Mouse (Mus musculus): ENCODE measurements around the gene Tspan14. TPM values are rescaled to one million over a fixed set of nuclear protein-coding genes. Genes with fewer than 3 reads are reported as not detected.

Gene Tspan14
- polyA plus RNA-seq, 1 experiment from 2014 or later = 77.3 TPM

DNA sequence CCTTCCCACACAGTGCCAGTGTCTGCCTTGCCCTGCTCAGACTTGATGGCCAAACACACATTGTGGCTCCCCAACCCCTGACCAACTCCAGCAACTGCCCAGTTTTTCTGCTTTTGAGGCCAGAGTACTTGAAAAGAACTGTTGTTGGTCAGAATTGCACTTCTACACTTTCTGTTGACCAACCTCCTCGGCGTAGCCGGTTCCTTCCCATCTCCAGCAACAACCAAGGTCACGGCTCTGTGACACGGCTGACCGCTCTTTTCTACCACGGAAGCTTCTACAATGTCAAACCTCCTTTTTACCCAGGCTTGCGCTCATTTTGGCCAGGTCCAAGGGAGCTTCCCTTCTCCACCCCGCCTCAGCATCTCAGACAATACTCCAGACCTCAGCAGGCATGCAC is 34.4 kb downstream of the Tspan14 start:
- Histone ChIP-seq H3K4me1 (ENCODE audit: insufficient read depth, low read depth, low read length) (peaks cover 41% of the 10 kb centered on the region; the same call in 1 of the 2 replicates), H3K4me2 (replicated peaks; ENCODE audit: low read depth, low read length) (no peak overlapping the region), H3K27me3 (replicated peaks; ENCODE audit: insufficient read depth, low read length) (no peaks in the 10 kb centered on the region), H3K9ac (replicated peaks; ENCODE audit: low read depth) (no peak overlapping the region), H3K27ac (ENCODE audit: low read length) (peak overlapping the region; percentile 62), H3K36me3 (ENCODE audit: insufficient read depth, low read length) (no peaks in the 10 kb centered on the region), H3K9me3 (ENCODE audit: low read length) (no peaks in the 10 kb centered on the region), H3K4me3 (ENCODE audit: low read depth, low read length) (no peak overlapping the region)
- 66% methylated on average over 9 of the region's 9 CpGs for WGBS
- TF ChIP-seq EP300 (IDR thresholded peaks at IDR 0.05) (no peak), CTCF (IDR thresholded peaks at IDR 0.05) (no peak)
- no peak for DNase-seq (ENCODE audit: low spot score)
- ATAC-seq = no peak

DNA sequence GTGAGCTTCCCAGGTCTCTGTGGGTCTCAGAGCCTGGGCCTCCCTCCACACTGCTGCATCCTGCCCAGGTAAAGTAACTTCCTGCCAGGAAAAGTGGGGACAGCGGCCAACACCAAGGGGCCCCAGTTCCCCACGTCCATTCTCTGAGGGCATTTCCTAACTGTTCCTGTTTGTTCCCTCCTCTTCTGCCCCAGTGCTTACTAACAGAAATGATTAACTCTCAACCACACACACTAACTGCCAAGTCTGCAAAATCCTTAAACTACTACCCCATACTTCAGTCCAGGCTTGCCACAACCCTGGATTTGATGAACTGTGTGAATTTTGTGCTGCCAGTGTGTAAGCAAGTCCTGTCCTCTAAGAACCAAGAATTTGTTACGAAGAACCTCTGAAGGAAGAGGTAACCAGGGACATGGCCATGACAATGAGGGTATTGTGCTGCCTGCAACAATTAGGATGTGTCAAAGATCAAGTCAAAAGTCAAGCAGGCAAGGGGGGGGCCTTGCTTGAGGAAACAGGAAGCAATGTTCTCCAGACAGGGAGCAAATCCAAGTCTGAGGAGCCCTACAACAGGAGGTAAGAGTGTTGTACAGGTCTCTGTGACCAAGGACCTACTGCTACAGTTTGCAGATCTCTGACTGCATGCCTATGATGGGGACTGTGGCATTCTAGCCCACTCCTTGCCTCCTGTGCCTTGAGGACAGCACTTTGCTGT is 35.3 kb downstream of the Tspan14 start:
- DNase-seq (ENCODE audit: low spot score) (peak; percentile 55), ATAC-seq (peak; percentile 37)
- Histone ChIP-seq H3K4me3 (ENCODE audit: low read depth, low read length) (no peak overlapping the region), H3K4me2 (replicated peaks; ENCODE audit: low read depth, low read length) (no peak overlapping the region), H3K27ac (ENCODE audit: low read length) (peak overlapping the region; percentile 62), H3K27me3 (replicated peaks; ENCODE audit: insufficient read depth, low read length) (no peaks in the 10 kb centered on the region), H3K9me3 (ENCODE audit: low read length) (no peaks in the 10 kb centered on the region), H3K36me3 (ENCODE audit: insufficient read depth, low read length) (no peaks in the 10 kb centered on the region), H3K9ac (replicated peaks; ENCODE audit: low read depth) (no peak overlapping the region), H3K4me1 (ENCODE audit: insufficient read depth, low read depth, low read length) (peaks cover 44% of the 10 kb centered on the region; the same call in 1 of the 2 replicates)
- 36% methylated on average over 3 of the region's 3 CpGs for WGBS
- TF ChIP-seq EP300 (IDR thresholded peaks at IDR 0.05) (no peak), CTCF (IDR thresholded peaks at IDR 0.05) (no peak)

- H3K27me3 ChIP-seq (replicated peaks; ENCODE audit: insufficient read depth, low read length) = no peaks in the 10 kb centered on the region
- H3K4me3 ChIP-seq (ENCODE audit: low read depth, low read length) = no peak overlapping the region
- no peak overlapping the region for H3K27ac ChIP-seq (ENCODE audit: low read length)
- no peaks in the 10 kb centered on the region for H3K36me3 ChIP-seq (ENCODE audit: insufficient read depth, low read length)
- no peak overlapping the region for H3K4me2 ChIP-seq (replicated peaks; ENCODE audit: low read depth, low read length)
- H3K9me3 ChIP-seq (ENCODE audit: low read length) = no peaks in the 10 kb centered on the region
- no peak overlapping the region for H3K9ac ChIP-seq (replicated peaks; ENCODE audit: low read depth)
- TF ChIP-seq EP300 (IDR thresholded peaks at IDR 0.05) (no peak), CTCF (IDR thresholded peaks at IDR 0.05) (no peak)
- DNase-seq (ENCODE audit: low spot score) (no peak), ATAC-seq (no peak)
- 81% methylated on average over 2 of the region's 2 CpGs for WGBS
- H3K4me1 ChIP-seq (ENCODE audit: insufficient read depth, low read depth, low read length) = peaks cover 44% of the 10 kb centered on the region; the same call in 1 of the 2 replicates
These were observed 36.7 kb downstream of the Tspan14 start for GRCm38 (mm10) chr14:40929943-40930342.

GRCm38 (mm10) chr14:40928897-40929296 is 37.7 kb downstream of the Tspan14 start:
- Histone ChIP-seq H3K9me3 (ENCODE audit: low read length) (no peaks in the 10 kb centered on the region), H3K4me1 (ENCODE audit: insufficient read depth, low read depth, low read length) (peaks cover 43% of the 10 kb centered on the region; the same call in 1 of the 2 replicates), H3K27ac (ENCODE audit: low read length) (no peak overlapping the region), H3K27me3 (replicated peaks; ENCODE audit: insufficient read depth, low read length) (no peaks in the 10 kb centered on the region), H3K4me3 (ENCODE audit: low read depth, low read length) (no peak overlapping the region), H3K9ac (replicated peaks; ENCODE audit: low read depth) (no peak overlapping the region), H3K36me3 (ENCODE audit: insufficient read depth, low read length) (no peaks in the 10 kb centered on the region), H3K4me2 (replicated peaks; ENCODE audit: low read depth, low read length) (no peak overlapping the region)
- ATAC-seq (no peak), DNase-seq (ENCODE audit: low spot score) (no peak)
- TF ChIP-seq EP300 (IDR thresholded peaks at IDR 0.05) = no peak
- TF ChIP-seq CTCF (IDR thresholded peaks at IDR 0.05) = no peak
- 66% methylated on average over 5 of the region's 5 CpGs for WGBS

GRCm38 (mm10) chr14:40927041-40927440 is 39.6 kb downstream of the Tspan14 start:
- Histone ChIP-seq H3K4me1 (ENCODE audit: insufficient read depth, low read depth, low read length) (peaks cover 31% of the 10 kb centered on the region; the same call in 1 of the 2 replicates), H3K27me3 (replicated peaks; ENCODE audit: insufficient read depth, low read length) (no peaks in the 10 kb centered on the region), H3K4me2 (replicated peaks; ENCODE audit: low read depth, low read length) (no peak overlapping the region), H3K9me3 (ENCODE audit: low read length) (no peaks in the 10 kb centered on the region), H3K9ac (replicated peaks; ENCODE audit: low read depth) (no peak overlapping the region), H3K27ac (ENCODE audit: low read length) (peak overlapping the region; percentile 78), H3K4me3 (ENCODE audit: low read depth, low read length) (no peak overlapping the region), H3K36me3 (ENCODE audit: insufficient read depth, low read length) (no peaks in the 10 kb centered on the region)
- TF ChIP-seq EP300 (IDR thresholded peaks at IDR 0.05) (no peak), CTCF (IDR thresholded peaks at IDR 0.05) (no peak)
- DNase-seq (ENCODE audit: low spot score) (peak; percentile 70), ATAC-seq (peak; percentile 74)
- whole genome bisulfite sequencing = 49% methylated on average over 2 of the region's 2 CpGs

DNA sequence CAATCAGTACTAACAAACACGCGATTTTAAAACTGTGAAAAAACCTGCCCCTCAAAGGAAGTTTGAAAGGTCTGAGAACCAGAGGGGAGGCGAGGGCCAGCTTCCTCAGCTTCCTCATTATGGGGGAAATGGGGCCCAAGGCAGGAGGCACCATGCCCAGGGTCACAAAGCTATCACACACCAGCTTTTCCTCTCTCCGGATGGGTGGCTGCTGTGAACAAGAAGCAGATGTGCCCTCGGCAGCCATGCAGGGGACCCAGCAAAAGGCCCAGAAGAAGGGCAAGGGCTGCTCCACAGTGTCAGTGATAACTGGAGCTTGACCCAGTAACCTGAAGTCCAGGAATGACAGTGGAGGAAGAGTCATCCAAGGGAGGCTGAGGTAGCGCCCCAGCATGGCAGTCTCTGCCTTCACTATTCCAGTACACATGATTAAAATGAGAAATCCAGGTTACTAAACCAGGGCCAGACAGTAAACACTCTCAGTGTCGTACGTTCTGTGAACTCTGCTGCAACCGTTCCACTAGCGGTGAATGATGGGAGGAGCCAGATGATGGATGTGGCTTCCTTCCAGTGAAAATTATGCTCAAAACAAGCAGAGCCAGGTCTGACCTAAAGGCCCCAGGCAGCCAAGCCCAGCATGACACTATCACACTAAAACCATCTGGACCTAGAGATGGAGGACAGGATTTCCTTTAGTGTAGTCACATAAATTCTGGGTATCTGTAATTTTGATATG is 42.1 kb downstream of the Tspan14 start:
- Histone ChIP-seq H3K9ac (replicated peaks; ENCODE audit: low read depth) (no peak overlapping the region), H3K27me3 (replicated peaks; ENCODE audit: insufficient read depth, low read length) (no peaks in the 10 kb centered on the region), H3K4me3 (ENCODE audit: low read depth, low read length) (no peak overlapping the region), H3K4me1 (ENCODE audit: insufficient read depth, low read depth, low read length) (peaks cover 17% of the 10 kb centered on the region; the same call in 1 of the 2 replicates), H3K4me2 (replicated peaks; ENCODE audit: low read depth, low read length) (no peak overlapping the region), H3K9me3 (ENCODE audit: low read length) (no peaks in the 10 kb centered on the region), H3K36me3 (ENCODE audit: insufficient read depth, low read length) (no peaks in the 10 kb centered on the region), H3K27ac (ENCODE audit: low read length) (peak overlapping the region; percentile 66)
- WGBS = 34% methylated on average over 10 of the region's 10 CpGs
- DNase-seq (ENCODE audit: low spot score) (peak; percentile 76), ATAC-seq (peak; percentile 74)
- TF ChIP-seq EP300 (IDR thresholded peaks at IDR 0.05) (no peak; the same call in 1 of the 2 replicates), CTCF (IDR thresholded peaks at IDR 0.05) (no peak; the same call in 1 of the 2 replicates)
